Mouse (Mus musculus): ENCODE data around the gene Gbgt1. TPM values are rescaled to one million over a fixed set of nuclear protein-coding genes. Genes with fewer than 3 reads are reported as not detected.

Gene Gbgt1
- total RNA-seq, 2 experiments from 2014 or later, result 2.4 to 2.6 TPM

GRCm38 (mm10) chr2:28547237-28548172 lies 50.8 kb downstream of the Gbgt1 start:
- peak; percentile 76 to 88 for DNase-seq (ENCODE audit: low spot score in 2 of 2)

GRCm38 (mm10) chr2:28549157-28549556 lies 52.5 kb downstream of the Gbgt1 start:
- no peak for DNase-seq (ENCODE audit: low spot score in 2 of 2)

- no peak for DNase-seq (ENCODE audit: low spot score in 2 of 2)
Observed at GRCm38 (mm10) chr2:28552301-28552700, 55.6 kb downstream of the Gbgt1 start.

Other genes starting within 250 kb of the Gbgt1 start
- gene Ppp1r26, start 50.1 kb upstream of the Gbgt1 start, total RNA-seq (2021), result 10 to 100 TPM; 27.1 to 27.2 TPM
- gene 1700007K13Rik, start 30.6 kb upstream of the Gbgt1 start, total RNA-seq (2021), result 1 to 10 TPM; 4.4 to 5.2 TPM
- 10 to 100 TPM; 37.3 to 40.1 TPM for gene Mrps2, start 28.8 kb upstream of the Gbgt1 start, total RNA-seq (2021)
- gene Gm10134, start 9.2 kb downstream of the Gbgt1 start, total RNA-seq (2021), result 1 to 10 TPM in 1 of 2 experiments, not detected in 1; 1.1 TPM
- 10 to 100 TPM; 78.2 to 87.4 TPM for gene Ralgds, start 16.2 kb downstream of the Gbgt1 start, total RNA-seq (2021)
- not detected for gene Cel, start 66.5 kb downstream of the Gbgt1 start, total RNA-seq (2021)
- gene Gtf3c5, start 86.9 kb downstream of the Gbgt1 start, total RNA-seq (2021), result 10 to 100 TPM; 19.1 to 19.4 TPM
- not detected for gene Gfi1b, start 125.1 kb downstream of the Gbgt1 start, total RNA-seq (2021)
- gene Tsc1, start 144.3 kb downstream of the Gbgt1 start, total RNA-seq (2021), result 10 to 100 TPM; 54.4 to 58.4 TPM
- under 1 TPM in 1 of 2 experiments, not detected in 1; 0.61 TPM for gene Spaca9, start 202.8 kb downstream of the Gbgt1 start, total RNA-seq (2021)
- gene Ak8, start 203.3 kb downstream of the Gbgt1 start, total RNA-seq (2021), result 1 to 10 TPM; 1.1 to 1.5 TPM

All from left cerebral cortex, adult 18-20 months (tissue).